Mouse (Mus musculus): ENCODE data around the gene March11. TPM values are rescaled to one million over a fixed set of nuclear protein-coding genes. Genes with fewer than 3 reads are reported as not detected.

The March11 gene
- polyA plus RNA-seq, 1 experiment from 2014 or later = 0.24 TPM

DNA sequence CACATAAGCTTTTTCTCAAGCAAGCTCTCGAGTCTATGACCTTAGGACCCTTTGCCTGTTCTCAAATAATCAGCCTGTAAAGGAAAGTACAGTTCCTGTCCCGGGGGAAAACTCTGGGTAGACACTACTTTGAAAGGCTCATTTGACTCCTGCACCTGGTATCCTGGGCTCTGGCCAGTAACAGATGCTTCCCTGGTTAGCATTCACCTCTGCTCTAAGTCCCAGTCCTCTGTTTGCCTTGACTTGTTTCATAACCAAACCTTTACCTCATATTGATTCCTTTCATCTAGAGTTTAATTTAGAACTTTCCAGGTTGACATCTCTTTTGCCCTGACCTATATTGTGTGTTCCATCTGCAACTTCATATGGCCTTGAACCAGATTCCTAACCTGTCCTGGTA, 68.5 kb downstream of the March11 start:
- Histone ChIP-seq H3K4me1 (replicated peaks) (no peaks in the 10 kb centered on the region), H3K27ac (no peak overlapping the region), H3K9ac (no peak overlapping the region), H3K9me3 (no peaks in the 10 kb centered on the region), H3K27me3 (replicated peaks) (no peaks in the 10 kb centered on the region), H3K36me3 (no peaks in the 10 kb centered on the region), H3K4me2 (replicated peaks) (no peak overlapping the region), H3K4me3 (replicated peaks) (no peak overlapping the region)
- WGBS = 71% methylated on average over 2 of the region's 2 CpGs
- no peak for ATAC-seq

DNA sequence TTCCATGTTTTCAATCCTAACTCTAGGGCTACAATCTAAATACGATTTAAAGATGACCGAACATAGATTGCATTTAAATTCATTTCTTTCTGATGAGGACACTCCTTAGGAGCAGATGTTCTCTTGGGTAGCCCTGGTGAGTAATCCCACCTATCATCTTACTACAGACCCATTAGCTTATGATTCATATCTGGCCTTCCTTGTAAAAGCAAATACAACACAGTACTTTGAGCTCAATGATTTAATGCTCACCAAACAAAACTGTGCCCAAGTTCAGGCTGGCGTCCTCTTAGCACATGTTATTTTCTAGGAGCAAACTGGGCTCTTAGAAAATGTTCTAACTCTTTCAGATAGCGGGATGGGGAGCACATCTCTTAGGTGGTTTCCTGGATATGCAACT, 70.0 kb downstream of the March11 start:
- Histone ChIP-seq H3K4me3 (replicated peaks) (no peak overlapping the region), H3K27ac (no peak overlapping the region), H3K9me3 (no peaks in the 10 kb centered on the region), H3K4me1 (replicated peaks) (no peaks in the 10 kb centered on the region), H3K4me2 (replicated peaks) (no peak overlapping the region), H3K36me3 (no peaks in the 10 kb centered on the region), H3K27me3 (replicated peaks) (no peaks in the 10 kb centered on the region), H3K9ac (no peak overlapping the region)
- ATAC-seq = no peak
- WGBS = 78% methylated on average over 4 of the region's 4 CpGs

GRCm38 (mm10) chr15:26379831-26380230, 71.0 kb downstream of the March11 start:
- WGBS = 69% methylated on average over 3 of the region's 3 CpGs
- Histone ChIP-seq H3K4me3 (replicated peaks) (no peak overlapping the region), H3K27ac (no peak overlapping the region), H3K9ac (no peak overlapping the region), H3K9me3 (no peaks in the 10 kb centered on the region), H3K4me2 (replicated peaks) (no peak overlapping the region), H3K4me1 (replicated peaks) (no peaks in the 10 kb centered on the region), H3K27me3 (replicated peaks) (no peaks in the 10 kb centered on the region), H3K36me3 (no peaks in the 10 kb centered on the region)
- no peak for ATAC-seq

DNA sequence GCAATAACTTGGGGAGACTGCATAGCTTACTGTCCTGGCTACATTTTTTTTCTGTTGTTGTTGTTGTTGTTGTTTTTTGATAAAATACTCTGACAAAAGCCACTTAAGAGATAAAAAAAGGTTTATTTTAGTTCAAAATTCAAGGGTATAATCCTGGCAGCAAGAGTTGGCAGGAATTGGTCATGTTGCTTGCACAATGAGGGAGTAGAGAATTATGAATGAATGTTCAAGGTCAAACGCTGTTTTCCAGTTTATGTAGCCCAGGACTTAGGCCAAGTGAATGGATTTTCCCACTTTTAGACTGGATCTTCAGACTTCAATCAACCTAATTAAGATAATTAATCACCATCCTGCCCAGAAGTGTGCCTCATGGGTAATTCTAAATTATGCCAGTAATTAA, 72.0 kb downstream of the March11 start:
- H3K4me1 ChIP-seq (replicated peaks) = no peaks in the 10 kb centered on the region
- no peak overlapping the region for H3K4me2 ChIP-seq (replicated peaks)
- H3K27ac ChIP-seq = no peak overlapping the region
- no peaks in the 10 kb centered on the region for H3K27me3 ChIP-seq (replicated peaks)
- no peak for ATAC-seq
- H3K4me3 ChIP-seq (replicated peaks) = no peak overlapping the region
- H3K9ac ChIP-seq = no peak overlapping the region
- no peaks in the 10 kb centered on the region for H3K36me3 ChIP-seq
- WGBS = 81% methylated on average over 1 of the region's 1 CpGs
- H3K9me3 ChIP-seq = no peaks in the 10 kb centered on the region

- no peaks in the 10 kb centered on the region for H3K36me3 ChIP-seq
- H3K4me3 ChIP-seq (replicated peaks) = no peak overlapping the region
- H3K27ac ChIP-seq = no peak overlapping the region
- 81% methylated on average over 9 of the region's 9 CpGs for WGBS
- H3K9ac ChIP-seq = no peak overlapping the region
- no peak for ATAC-seq
- H3K4me2 ChIP-seq (replicated peaks) = no peak overlapping the region
- H3K4me1 ChIP-seq (replicated peaks) = no peaks in the 10 kb centered on the region
- no peaks in the 10 kb centered on the region for H3K9me3 ChIP-seq
- H3K27me3 ChIP-seq (replicated peaks) = no peaks in the 10 kb centered on the region
Observed at GRCm38 (mm10) chr15:26390001-26390400, 81.2 kb downstream of the March11 start.

- Histone ChIP-seq H3K36me3 (no peaks in the 10 kb centered on the region), H3K4me2 (replicated peaks) (no peak overlapping the region), H3K4me3 (replicated peaks) (no peak overlapping the region), H3K4me1 (replicated peaks) (no peaks in the 10 kb centered on the region), H3K9ac (no peak overlapping the region), H3K9me3 (no peaks in the 10 kb centered on the region), H3K27ac (no peak overlapping the region), H3K27me3 (replicated peaks) (no peaks in the 10 kb centered on the region)
- ATAC-seq = no peak
- WGBS = 77% methylated on average over 2 of the region's 2 CpGs
Observed at GRCm38 (mm10) chr15:26396556-26396955, 87.7 kb downstream of the March11 start.

GRCm38 (mm10) chr15:26425284-26425683, 116.4 kb downstream of the March11 start:
- WGBS = 79% methylated on average over 3 of the region's 3 CpGs
- Histone ChIP-seq H3K36me3 (no peaks in the 10 kb centered on the region), H3K9ac (no peak overlapping the region), H3K4me1 (replicated peaks) (no peaks in the 10 kb centered on the region), H3K4me3 (replicated peaks) (no peak overlapping the region), H3K4me2 (replicated peaks) (no peak overlapping the region), H3K9me3 (no peaks in the 10 kb centered on the region), H3K27ac (no peak overlapping the region), H3K27me3 (replicated peaks) (no peaks in the 10 kb centered on the region)
- ATAC-seq = no peak

DNA sequence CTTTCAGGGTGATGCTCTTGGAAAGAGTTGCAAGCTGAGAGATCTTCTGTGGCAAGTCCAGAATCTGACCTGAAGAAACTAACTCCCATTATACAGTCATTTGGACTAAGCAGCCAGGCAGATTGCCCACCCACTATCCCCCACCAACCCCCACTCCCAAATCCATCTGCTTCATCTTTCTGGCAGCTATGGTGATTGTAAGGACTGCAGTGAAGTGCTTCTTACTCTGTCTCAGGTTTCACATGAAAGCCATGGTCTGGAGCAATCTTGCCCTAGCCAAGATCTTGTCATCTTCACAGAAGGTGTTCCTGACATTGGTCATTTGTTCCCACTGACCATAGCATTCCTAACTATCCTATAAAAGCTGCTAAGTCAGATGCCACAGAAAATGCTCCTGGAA, 117.4 kb downstream of the March11 start:
- Histone ChIP-seq H3K27me3 (replicated peaks) (no peaks in the 10 kb centered on the region), H3K36me3 (no peaks in the 10 kb centered on the region), H3K9ac (no peak overlapping the region), H3K4me1 (replicated peaks) (no peaks in the 10 kb centered on the region), H3K27ac (no peak overlapping the region), H3K9me3 (no peaks in the 10 kb centered on the region), H3K4me2 (replicated peaks) (no peak overlapping the region), H3K4me3 (replicated peaks) (no peak overlapping the region)
- ATAC-seq = no peak

- Histone ChIP-seq H3K9me3 (no peaks in the 10 kb centered on the region), H3K27ac (no peak overlapping the region), H3K27me3 (replicated peaks) (no peaks in the 10 kb centered on the region), H3K4me3 (replicated peaks) (no peak overlapping the region), H3K4me2 (replicated peaks) (no peak overlapping the region), H3K4me1 (replicated peaks) (no peaks in the 10 kb centered on the region), H3K36me3 (no peaks in the 10 kb centered on the region), H3K9ac (no peak overlapping the region)
- 80% methylated on average over 2 of the region's 2 CpGs for whole genome bisulfite sequencing
- no peak for ATAC-seq
Observed at GRCm38 (mm10) chr15:26430565-26430964, 121.7 kb downstream of the March11 start.

- no peak overlapping the region for H3K9ac ChIP-seq
- WGBS = 72% methylated on average over 2 of the region's 2 CpGs
- no peaks in the 10 kb centered on the region for H3K4me1 ChIP-seq (replicated peaks)
- no peak overlapping the region for H3K4me3 ChIP-seq (replicated peaks)
- ATAC-seq = no peak
- H3K27me3 ChIP-seq (replicated peaks) = no peaks in the 10 kb centered on the region
- H3K36me3 ChIP-seq = no peaks in the 10 kb centered on the region
- H3K9me3 ChIP-seq = no peaks in the 10 kb centered on the region
- no peak overlapping the region for H3K27ac ChIP-seq
- H3K4me2 ChIP-seq (replicated peaks) = no peak overlapping the region
Observed at GRCm38 (mm10) chr15:26432676-26433075, 123.8 kb downstream of the March11 start.

GRCm38 (mm10) chr15:26435725-26436124, 126.9 kb downstream of the March11 start:
- Histone ChIP-seq H3K27ac (no peak overlapping the region), H3K4me3 (replicated peaks) (no peak overlapping the region), H3K36me3 (no peaks in the 10 kb centered on the region), H3K9me3 (no peaks in the 10 kb centered on the region), H3K4me1 (replicated peaks) (no peaks in the 10 kb centered on the region), H3K4me2 (replicated peaks) (no peak overlapping the region), H3K9ac (no peak overlapping the region), H3K27me3 (replicated peaks) (no peaks in the 10 kb centered on the region)
- 79% methylated on average over 7 of the region's 7 CpGs for WGBS
- no peak for ATAC-seq

DNA sequence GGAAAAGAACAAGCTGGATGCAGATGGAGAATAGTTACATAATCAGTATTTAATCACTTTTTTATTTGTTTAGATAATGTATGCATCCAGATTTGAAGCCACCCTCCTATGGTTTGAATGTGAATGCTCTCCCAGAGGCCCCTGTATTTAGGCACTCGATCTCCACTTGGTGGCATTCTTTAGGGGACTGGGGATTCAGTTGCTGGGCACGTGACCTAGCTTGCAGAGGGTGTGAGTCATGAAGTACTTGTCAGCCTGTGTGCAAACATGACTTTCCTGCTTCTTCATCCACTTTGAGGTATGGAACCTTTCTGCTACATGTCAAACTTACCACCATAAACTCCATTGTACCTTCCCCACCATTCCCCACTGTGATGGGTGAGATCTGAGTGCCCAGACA, 128.3 kb downstream of the March11 start:
- H3K27me3 ChIP-seq (replicated peaks) = no peaks in the 10 kb centered on the region
- H3K9ac ChIP-seq = no peak overlapping the region
- WGBS = 51% methylated on average over 2 of the region's 2 CpGs
- no peaks in the 10 kb centered on the region for H3K4me1 ChIP-seq (replicated peaks)
- no peaks in the 10 kb centered on the region for H3K36me3 ChIP-seq
- H3K4me3 ChIP-seq (replicated peaks) = no peak overlapping the region
- no peak for ATAC-seq
- no peak overlapping the region for H3K4me2 ChIP-seq (replicated peaks)
- no peaks in the 10 kb centered on the region for H3K9me3 ChIP-seq
- H3K27ac ChIP-seq = no peak overlapping the region
